Mouse (Mus musculus) forebrain, postnatal 0 days (tissue): ENCODE measurements around the gene Rrbp1. TPM values are rescaled to one million over a fixed set of nuclear protein-coding genes. Genes with fewer than 3 reads are reported as not detected.

Experiments
- ATAC-seq: fragments of 200-750 bp; cut with Nextera tagmentation; 2 replicates; pipeline ENCODE4 v1.8.0; 2017; ENCODE audit warnings: mild to moderate bottlenecking, moderate library complexity
- DNase-seq: peaks from one replicate; pipeline ENCODE4 v3.0.0-alpha.2; 2015
- H3K27ac ChIP-seq: fragments of 300-500 bp; sonication (generic); 2 replicates; pipeline ENCODE4 v1.5.1; 2014; ENCODE audit warnings: low read depth, mild to moderate bottlenecking, antibody characterized with exemption, low read length, moderate library complexity, mixed read lengths
- H3K27me3 ChIP-seq: fragments of 300-500 bp; sonication (generic); 2 replicates; pipeline ENCODE4 v1.6.1; 2014; ENCODE audit warnings: mild to moderate bottlenecking, low read length, mixed read lengths; ENCODE audit not compliant: insufficient read depth
- H3K36me3 ChIP-seq: fragments of 300-500 bp; sonication (generic); 2 replicates; pipeline ENCODE4 v1.6.1; 2014; ENCODE audit warnings: mild to moderate bottlenecking, moderate library complexity; ENCODE audit not compliant: insufficient read depth
- H3K4me1 ChIP-seq: fragments of 300-500 bp; sonication (generic); 2 replicates; pipeline ENCODE4 v1.6.1; 2014; ENCODE audit warnings: antibody characterized with exemption; ENCODE audit not compliant: insufficient read depth
- H3K4me2 ChIP-seq: fragments of 300-500 bp; sonication (generic); 2 replicates; pipeline ENCODE4 v1.6.1; 2014; ENCODE audit warnings: low read depth, mild to moderate bottlenecking, moderate library complexity
- H3K4me3 ChIP-seq: fragments of 300-500 bp; sonication (generic); 2 replicates; pipeline ENCODE4 v1.5.1; 2014; ENCODE audit warnings: low read depth, low read length, mixed read lengths
- H3K9ac ChIP-seq: fragments of 300-500 bp; sonication (generic); 2 replicates; pipeline ENCODE4 v1.6.1; 2014; ENCODE audit warnings: mild to moderate bottlenecking
- H3K9me3 ChIP-seq: fragments of 300-500 bp; sonication (generic); 2 replicates; pipeline ENCODE4 v1.6.1; 2016; ENCODE audit warnings: low read length
- CTCF ChIP-seq: sonication (generic); IDR thresholded peaks from 2 replicates; pipeline ENCODE4 v1.5.1; 2016; ENCODE audit warnings: antibody characterized with exemption, control low read depth, low read depth
- WGBS: fragments of 180-500 bp; shearing (Covaris S2); extraction: QIAGEN DNeasy Blood & Tissue Kit; methylation state at CpG from one replicate; pipeline ENCODE4 v1.1.7; 2014; 5-methylcytosine and 5-hydroxymethylcytosine counted together
- polyA plus RNA-seq: library from polyadenylated mRNA; unstranded; fragments of >200 nt; fragmentation: Nextera tagmentation; extraction: Ambion mirVana; gene quantifications from 2 replicates; pipeline ENCODE4 v1.2.1, GENCODE M21; 2015
- total RNA-seq: library from RNA; depleted of rRNA; stranded (reverse); fragments of >200 nt; gene quantifications from 2 replicates; pipeline ENCODE4 v1.2.3, GENCODE M21; 2014

Rrbp1 gene
- total and polyA plus RNA-seq, 2 experiments from 2014 or later: 19.5 to 37.1 TPM

DNA sequence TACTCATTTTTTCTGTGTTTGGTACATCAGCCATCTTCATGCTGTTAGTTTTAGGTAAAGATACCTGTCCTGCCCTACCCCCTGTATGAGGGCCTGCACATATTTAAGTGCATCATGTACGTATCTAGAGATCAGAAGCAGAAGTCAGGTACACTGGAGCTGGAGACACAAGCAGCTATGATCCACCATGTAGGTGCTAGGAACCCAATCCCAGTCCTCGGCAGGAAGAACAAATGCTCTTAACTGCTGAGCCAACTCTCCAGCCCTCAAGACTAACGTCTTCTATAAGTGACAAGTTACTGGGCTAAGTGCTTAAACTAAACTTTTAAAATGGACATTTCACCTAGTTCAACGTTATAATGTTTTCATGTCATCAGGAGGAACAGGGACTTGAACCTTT lies 3.9 kb downstream of the Rrbp1 start:
- no peaks in the 10 kb centered on the region for H3K27me3 ChIP-seq
- DNase-seq (no peak), ATAC-seq (no peak)
- no peak overlapping the region for H3K27ac ChIP-seq
- H3K9me3 ChIP-seq: no peaks in the 10 kb centered on the region
- no peak for TF ChIP-seq CTCF
- no peak overlapping the region for H3K4me2 ChIP-seq
- no peaks in the 10 kb centered on the region for H3K36me3 ChIP-seq
- WGBS: 94% methylated on average over 4 of the region's 4 CpGs
- 0 out of 2 replicates have a peak, but pooled peaks cover 5% of the 10 kb centered on the region for H3K4me1 ChIP-seq
- no peak overlapping the region for H3K4me3 ChIP-seq
- no peak overlapping the region for H3K9ac ChIP-seq

DNA sequence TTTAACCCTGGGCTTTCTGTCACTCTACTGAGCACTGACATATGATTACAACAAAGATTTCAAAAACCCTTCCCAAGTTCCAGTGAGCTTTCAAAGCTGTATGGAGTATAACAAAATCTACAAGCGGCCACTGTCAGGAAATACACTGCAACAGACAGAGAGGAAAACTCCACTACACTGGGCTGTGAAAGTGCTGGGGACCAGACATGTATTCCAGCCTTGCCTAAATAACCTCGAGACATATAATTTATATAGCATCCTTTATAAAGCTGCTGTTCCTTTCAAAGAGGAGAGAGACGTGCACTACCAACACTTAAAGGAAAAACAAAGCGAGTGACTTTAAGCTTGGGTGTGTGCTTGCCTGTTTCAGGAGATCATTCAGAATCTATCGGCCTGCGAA lies 4.4 kb downstream of the Rrbp1 start:
- no peak overlapping the region for H3K27ac ChIP-seq
- H3K4me2 ChIP-seq: no peak overlapping the region
- H3K4me3 ChIP-seq: no peak overlapping the region
- 0 out of 2 replicates have a peak, but pooled peaks cover 5% of the 10 kb centered on the region for H3K4me1 ChIP-seq
- no peaks in the 10 kb centered on the region for H3K9me3 ChIP-seq
- no peak for ATAC-seq
- no peaks in the 10 kb centered on the region for H3K36me3 ChIP-seq
- no peak for TF ChIP-seq CTCF
- H3K9ac ChIP-seq: no peak overlapping the region
- H3K27me3 ChIP-seq: no peaks in the 10 kb centered on the region
- WGBS: 89% methylated on average over 6 of the region's 6 CpGs
- no peak for DNase-seq

GRCm38 (mm10) chr2:144005166-144005955 lies 5.7 kb downstream of the Rrbp1 start:
- no peaks in the 10 kb centered on the region for H3K36me3 ChIP-seq
- ATAC-seq (no peak), DNase-seq (no peak)
- no peak overlapping the region for H3K4me3 ChIP-seq
- H3K4me2 ChIP-seq: no peak overlapping the region
- H3K27ac ChIP-seq: no peak overlapping the region
- WGBS: 84% methylated on average over 6 of the region's 6 CpGs
- no peaks in the 10 kb centered on the region for H3K9me3 ChIP-seq
- no peaks in the 10 kb centered on the region for H3K27me3 ChIP-seq
- H3K9ac ChIP-seq: no peak overlapping the region
- no peak for TF ChIP-seq CTCF
- 0 out of 2 replicates have a peak, but pooled peaks cover 5% of the 10 kb centered on the region for H3K4me1 ChIP-seq

DNA sequence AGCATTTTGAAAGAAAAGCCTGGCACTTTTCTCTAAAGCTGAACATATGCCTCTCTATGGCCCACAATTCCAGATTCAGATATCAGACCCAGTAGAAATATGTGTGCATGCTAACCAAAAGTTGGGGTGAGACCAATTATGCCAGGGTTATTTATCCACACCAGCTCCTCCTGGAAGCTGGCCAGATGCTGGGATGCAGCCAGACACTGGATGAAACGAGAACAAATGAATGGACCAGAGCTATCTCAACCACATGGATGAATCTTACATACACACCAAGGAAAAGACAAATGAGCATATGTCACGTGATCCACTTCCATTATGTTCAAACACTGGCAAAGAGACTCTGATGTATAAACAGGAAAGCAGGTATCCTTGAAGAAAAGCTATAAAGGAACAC lies 7.5 kb downstream of the Rrbp1 start:
- no peak for ATAC-seq

GRCm38 (mm10) chr2:144002229-144002984 lies 8.7 kb downstream of the Rrbp1 start:
- no peak for TF ChIP-seq CTCF
- Histone ChIP-seq H3K4me3 (no peak overlapping the region), H3K27me3 (no peaks in the 10 kb centered on the region), H3K27ac (no peak overlapping the region), H3K36me3 (no peaks in the 10 kb centered on the region), H3K4me1 (no peaks in the 10 kb centered on the region), H3K9ac (no peak overlapping the region), H3K9me3 (no peaks in the 10 kb centered on the region), H3K4me2 (no peak overlapping the region)
- ATAC-seq: no peak
- 80% methylated on average over 5 of the region's 5 CpGs for WGBS
- DNase-seq: no peak

More for the DNA sequence above, 7.5 kb downstream of the Rrbp1 start:
- H3K27me3 ChIP-seq: no peaks in the 10 kb centered on the region
- no peak overlapping the region for H3K9ac ChIP-seq
- H3K4me1 ChIP-seq: no peaks in the 10 kb centered on the region
- no peak overlapping the region for H3K4me2 ChIP-seq
- H3K36me3 ChIP-seq: no peaks in the 10 kb centered on the region
- no peak for DNase-seq
- no peak overlapping the region for H3K4me3 ChIP-seq
- 32% methylated on average over 2 of the region's 2 CpGs for WGBS
- TF ChIP-seq CTCF: no peak
- H3K9me3 ChIP-seq: no peaks in the 10 kb centered on the region
- no peak overlapping the region for H3K27ac ChIP-seq

DNA sequence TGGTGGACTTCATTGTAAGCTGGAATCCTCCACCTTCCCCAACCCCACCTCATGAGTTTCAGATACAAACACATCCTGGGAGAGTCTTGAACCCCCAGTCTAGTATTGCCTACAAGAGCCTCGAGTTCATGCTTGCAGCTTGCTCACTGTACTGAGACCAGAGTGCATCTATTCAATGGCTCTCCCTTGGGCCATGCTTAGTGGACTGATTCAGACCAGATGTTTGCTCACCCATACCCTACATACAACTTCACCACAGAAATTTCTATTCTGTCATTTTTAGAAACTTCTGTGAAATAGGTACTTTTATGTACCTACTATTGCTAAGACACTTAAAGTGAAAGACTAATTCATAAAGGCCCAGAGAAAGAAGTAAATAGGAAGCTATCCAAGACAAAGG lies 18.1 kb downstream of the Rrbp1 start:
- no peaks in the 10 kb centered on the region for H3K4me1 ChIP-seq
- no peaks in the 10 kb centered on the region for H3K27me3 ChIP-seq
- no peak overlapping the region for H3K9ac ChIP-seq
- WGBS: 81% methylated on average over 1 of the region's 1 CpGs
- no peak for TF ChIP-seq CTCF
- H3K4me3 ChIP-seq: no peak overlapping the region
- H3K4me2 ChIP-seq: no peak overlapping the region
- DNase-seq: no peak
- H3K9me3 ChIP-seq: no peaks in the 10 kb centered on the region
- H3K36me3 ChIP-seq: no peaks in the 10 kb centered on the region
- H3K27ac ChIP-seq: no peak overlapping the region
- no peak for ATAC-seq
